Mouse (Mus musculus) CD4-positive, CD25-positive, alpha-beta regulatory T cell, adult 2 months (primary cell): ENCODE measurements at regions not wholly inside any gene's neighbourhood (a gene's known extent, or its start where the extent isn't known, plus 50 kb on each side); places are given as distances from the start of the nearest gene placed in this dataset.

Experiments
- DNase-seq: peaks from one replicate; pipeline ENCODE4 v3.0.0-alpha.2; 2012; ENCODE audit warnings: low read depth, low spot score

DNA sequence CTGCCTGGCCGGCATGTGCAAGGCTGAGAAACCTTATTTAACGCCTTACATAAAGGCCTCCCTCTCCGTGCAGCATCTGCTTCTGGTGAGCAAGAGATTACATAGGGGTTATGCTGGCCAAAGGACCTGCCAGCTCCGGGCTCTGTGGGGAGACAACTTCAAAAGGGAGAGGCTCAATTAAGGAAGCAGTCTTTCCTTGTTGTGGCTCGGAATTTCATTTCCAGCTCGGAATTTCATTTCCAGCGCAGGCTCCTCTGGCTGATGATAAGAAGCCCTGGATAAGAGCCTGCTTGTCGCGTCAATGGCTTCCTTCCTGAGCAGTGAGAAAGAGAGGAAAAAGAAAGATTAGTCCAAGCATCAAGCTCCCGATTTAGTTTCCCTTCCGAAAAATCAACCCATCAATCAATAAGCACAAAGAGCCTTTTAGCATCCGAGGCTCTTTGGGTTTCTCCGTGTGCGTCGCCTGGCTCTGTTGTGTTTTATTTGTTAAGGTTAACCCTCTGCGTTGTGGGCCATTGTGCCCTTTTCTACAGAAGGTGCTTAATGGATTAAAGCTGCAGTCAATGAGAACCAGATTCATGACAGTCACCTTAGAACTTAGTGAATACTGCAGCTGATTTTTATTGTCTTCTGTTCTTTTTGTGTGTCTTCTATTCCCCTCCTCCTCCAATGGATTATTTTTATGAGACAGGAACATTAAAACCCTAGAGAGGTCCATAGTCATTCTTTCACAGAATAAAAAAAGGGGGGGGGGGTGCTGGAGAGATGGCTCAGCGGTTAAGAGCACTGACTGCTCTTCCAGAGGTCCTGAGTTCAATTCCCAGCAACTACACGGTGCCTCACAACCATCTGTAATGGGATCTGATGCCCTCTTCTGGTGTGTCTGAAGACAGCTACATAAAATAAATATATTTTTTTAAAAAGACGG, 218.3 kb downstream of the Myo1b start:
- DNase-seq = no peak

DNA sequence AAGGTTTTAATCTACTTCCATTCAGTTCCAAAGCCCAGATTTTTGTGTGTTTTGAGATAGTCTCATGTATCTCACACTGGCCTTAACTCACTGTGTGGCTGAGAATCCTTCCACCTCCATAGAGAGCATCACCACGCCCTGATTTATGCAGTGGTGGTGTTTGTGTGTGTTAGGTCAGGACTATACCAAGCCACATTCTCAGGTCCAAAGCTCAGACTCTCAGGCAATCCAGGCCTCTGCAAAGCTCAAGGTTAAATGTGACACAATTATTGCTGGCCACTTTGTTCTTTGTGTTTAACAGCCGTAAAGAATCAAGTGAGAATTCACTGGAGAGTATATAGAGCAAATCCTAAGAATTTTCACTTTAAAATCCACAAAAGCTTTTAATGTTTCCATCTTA, 218.2 kb upstream of the Nabp1 start:
- no peak for DNase-seq

DNA sequence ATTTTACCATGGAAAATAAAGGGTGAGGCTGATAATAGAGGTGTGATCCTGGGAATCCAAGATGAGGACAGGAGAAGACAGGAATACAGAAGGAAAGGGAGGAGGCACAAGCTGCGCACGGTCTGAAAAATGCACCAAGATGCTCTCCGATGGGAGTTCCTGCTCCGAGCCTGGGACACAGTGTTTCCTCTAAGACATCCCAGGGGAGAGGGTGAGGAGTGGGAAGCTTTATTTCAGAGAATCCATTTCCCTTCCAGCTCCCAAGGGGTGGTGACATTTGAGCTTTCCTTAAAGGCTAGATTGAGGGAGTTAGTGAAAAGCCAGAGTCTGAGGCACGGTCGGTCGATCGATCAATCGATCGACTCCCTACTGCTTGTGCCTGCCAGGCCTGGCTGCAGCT, 212.7 kb upstream of the Nabp1 start:
- DNase-seq = no peak

- no peak for DNase-seq
Measured at GRCm38 (mm10) chr1:51689461-51690223, 211.4 kb upstream of the Nabp1 start.

DNA sequence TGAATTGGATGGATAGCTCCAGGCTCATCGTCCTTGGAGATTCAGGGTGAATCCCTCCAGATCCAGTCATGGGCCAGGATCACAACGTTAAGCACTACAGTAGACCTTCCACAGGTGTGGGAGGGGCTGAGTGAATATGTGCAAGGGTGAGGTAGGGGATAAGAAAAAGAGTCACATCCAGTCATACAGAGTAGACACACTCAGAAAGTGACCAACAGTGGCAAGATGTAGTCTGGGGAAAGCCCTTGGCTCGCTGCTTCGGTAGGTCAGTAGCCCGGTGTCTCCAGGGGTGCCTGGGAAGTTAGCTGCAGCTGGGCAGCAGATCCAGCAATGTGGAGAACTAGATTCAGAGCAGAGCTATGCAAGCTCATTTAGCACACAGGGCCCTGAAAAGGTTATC, 210.7 kb upstream of the Nabp1 start:
- no peak for DNase-seq

GRCm38 (mm10) chr1:51688224-51688545, 210.0 kb upstream of the Nabp1 start:
- DNase-seq = no peak

DNA sequence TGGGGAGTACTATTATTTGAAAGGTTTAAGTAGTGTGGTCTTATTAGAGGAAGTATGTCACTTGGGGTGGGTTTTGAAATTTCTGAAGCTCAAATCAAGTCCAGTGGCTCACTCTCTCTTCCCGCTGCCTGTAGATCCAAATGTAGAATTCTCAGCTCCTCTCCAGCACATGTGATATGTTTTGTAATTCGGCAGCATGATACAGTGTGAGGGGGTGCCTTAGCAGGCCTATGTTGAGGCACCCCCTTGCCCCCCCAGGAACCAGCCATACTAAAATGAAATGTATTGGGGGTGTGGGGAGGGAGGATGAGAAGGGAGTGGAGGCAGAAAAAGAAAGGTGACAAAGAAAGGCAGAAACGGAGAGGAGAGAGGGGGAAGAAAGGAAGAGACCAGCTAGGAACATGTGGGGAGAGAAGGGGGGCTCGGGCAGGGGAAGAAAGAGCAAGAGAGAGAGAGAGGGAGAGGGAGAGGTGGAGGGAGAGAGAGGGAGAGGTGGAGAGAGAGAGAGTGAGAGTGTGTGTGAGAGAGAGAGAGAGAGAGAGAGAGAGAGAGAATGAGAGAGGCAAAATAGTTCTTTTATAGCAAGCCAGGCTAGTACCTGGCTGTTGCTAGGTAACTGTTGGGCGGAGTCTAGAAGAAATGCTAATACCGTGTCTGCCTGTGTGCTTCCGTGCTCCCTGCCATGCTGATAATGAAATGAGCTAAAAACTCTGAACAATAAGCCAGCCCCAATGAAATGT, 209.4 kb upstream of the Nabp1 start:
- DNase-seq = no peak

GRCm38 (mm10) chr1:51686759-51687158, 208.5 kb upstream of the Nabp1 start:
- DNase-seq = no peak

DNA sequence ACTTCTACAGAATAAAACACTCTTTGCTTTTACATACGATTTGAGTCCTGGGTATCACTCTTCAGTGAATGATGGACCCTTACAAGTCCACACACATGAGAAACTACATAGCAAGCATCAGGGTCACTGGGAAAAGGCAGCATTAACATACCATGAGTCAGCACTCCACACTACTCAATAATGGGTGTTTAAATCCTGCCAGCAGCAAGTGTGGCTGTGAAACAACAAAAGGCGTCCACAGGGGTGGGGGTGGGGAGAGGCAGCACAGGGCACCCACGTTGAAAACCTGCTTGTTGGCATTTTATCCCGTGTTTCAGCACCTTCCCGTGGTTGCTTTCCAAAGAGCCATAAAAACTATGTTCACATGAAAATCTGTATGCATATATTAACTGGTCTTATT, 204.0 kb upstream of the Nabp1 start:
- DNase-seq = no peak

DNA sequence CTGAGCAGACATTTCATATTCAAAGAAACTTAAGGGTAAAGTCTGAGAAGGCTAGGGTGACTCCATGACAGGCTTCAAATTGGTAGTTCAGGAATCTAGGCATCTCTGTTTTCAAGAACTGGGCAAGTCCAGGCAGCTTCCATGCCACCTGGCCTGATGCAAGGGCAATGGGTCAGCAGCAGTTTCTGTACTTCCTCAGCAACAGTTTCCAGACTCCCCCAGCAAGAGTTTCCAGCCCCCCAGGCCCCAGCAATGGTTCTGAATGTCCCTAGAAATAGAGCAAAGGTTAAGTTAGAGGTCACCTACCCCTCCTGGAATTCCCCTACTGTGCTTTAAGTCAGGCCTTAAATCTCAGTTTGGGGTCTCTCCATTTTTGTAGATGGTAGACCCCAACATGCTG, 203.6 kb upstream of the Nabp1 start:
- no peak for DNase-seq

GRCm38 (mm10) chr1:51680725-51681124, 202.5 kb upstream of the Nabp1 start:
- no peak for DNase-seq

GRCm38 (mm10) chr1:51678290-51678928, 200.2 kb upstream of the Nabp1 start:
- DNase-seq = no peak

DNA sequence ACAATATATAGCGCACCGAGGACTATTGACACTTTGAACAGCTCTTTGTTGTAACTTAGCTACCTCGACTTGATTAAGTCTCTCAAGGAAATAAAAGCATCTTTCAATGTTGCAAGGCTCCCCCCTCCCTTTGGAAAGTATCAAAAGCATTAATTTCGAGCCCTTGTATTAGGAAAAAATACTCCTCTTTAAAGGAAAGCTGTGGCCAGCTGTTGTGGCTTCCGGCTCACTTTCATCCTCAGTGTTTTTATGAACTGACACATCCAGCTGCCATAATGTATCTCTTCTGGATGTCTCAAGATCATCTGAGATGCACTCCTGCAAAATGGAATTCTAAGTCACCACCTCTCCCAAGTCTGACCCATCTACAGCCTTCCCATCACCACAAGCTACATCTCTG, 199.6 kb upstream of the Nabp1 start:
- DNase-seq = no peak

DNA sequence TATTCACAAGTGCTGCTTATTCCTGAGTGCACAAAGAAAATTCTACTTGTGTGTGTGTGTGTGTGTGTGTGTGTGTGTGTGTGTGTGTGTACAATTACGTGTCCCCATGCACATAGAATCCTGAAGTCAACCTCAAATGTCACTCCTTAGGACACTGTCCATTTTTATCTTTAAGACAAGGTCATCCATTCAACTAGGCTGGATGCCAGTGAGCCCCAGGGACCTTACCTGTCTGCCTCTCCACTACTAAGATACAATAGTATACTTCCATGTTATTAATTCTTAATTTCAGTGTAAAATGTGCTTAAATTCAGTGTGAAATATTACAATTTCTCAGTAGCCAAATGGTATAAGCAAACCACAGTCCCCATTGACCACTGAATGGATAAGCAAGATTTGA, 193.5 kb upstream of the Nabp1 start:
- DNase-seq = no peak

- DNase-seq = no peak
Measured at GRCm38 (mm10) chr1:51671287-51671686, 193.1 kb upstream of the Nabp1 start.

DNA sequence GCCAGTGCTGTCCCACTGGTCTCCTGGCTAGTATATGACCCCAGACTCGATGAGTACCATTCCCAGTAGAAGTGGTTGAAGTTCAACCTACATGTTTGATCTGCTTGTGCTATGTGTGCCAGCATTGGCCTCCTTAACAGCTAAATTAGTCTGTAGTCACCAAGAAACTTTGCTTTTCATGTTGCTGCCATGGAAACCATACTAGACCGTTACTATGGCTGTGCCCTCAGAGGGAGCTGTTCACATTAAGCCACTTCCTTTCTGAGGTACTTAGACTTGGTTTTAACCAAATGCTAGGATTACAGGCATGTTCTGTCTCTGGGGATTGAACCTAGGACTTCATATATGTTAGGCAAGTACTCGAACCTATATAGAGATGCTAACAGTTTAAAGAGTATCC, 191.8 kb upstream of the Nabp1 start:
- DNase-seq = no peak

DNA sequence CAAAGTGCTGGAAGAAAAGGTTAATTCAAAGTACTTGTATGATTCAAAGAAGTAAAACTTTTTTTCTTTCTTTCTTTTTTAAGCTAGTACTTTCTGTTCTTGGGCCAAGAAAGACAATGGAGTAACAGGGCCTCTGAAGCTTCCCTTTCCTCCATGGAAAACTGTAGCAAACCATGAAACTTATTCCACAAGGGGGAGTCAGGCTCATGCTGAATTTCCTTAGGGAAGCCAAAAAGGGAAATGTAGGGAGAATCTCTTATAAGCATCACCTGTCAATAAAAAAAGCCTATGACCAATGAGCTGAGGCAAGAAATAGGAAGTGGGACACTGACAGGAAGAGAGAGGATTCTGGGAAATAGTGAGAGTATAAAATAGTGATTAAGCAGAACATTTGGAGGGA, 190.7 kb upstream of the Nabp1 start:
- DNase-seq = no peak

GRCm38 (mm10) chr1:51660531-51660930, 182.3 kb upstream of the Nabp1 start:
- DNase-seq = no peak

DNA sequence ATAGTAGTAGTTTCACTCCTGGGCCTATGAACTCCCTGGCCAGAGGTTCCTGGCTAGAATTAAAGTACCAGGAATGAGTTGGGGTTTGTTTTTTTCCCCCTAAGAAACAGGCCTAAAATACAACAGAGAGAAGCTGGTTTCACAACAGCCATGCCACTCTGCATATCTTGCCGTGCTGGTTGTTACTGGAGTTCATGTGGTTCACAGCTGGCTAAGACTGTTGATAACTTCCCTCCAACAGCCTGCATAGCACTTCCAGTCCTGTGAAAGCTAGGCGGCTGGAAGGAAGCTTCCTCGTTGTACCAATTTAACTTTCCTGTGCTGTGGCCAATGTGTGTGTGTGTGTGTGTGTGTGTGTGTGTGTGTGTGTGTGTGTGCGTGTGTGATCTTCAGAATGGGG, 179.0 kb upstream of the Nabp1 start:
- no peak for DNase-seq

GRCm38 (mm10) chr1:51650653-51650995, 172.4 kb upstream of the Nabp1 start:
- no peak for DNase-seq

DNA sequence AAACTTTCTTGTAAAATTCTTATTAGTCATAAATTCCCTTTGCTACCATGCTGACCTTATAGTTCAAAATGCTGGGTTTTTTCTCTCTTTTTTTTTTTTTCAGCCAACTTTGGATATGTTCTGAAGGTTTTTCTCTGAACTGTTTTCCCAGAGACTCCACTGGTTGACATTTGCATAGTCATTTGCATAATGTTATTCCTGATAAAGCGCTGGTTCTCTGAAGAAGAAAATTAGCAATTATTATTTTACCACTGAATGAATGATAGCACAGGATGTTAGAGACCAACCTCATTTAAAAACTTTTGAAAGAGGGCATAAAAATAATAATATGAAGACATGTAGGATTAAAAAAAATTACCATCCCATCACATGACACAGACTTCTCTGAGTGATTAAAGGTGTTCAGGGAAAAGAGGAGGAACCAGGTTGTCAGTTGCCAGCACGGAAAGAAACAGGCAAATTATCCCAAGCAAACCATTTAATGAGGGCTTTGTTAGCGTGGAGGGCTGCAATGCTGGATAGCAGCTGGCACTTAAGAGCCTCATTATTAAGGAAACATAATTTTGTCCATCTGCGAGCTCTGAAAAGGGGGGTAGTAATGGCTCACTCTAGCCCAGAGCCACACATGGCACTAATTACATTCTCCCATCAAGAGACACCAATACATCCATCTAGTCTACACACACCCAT, 171.9 kb upstream of the Nabp1 start:
- no peak for DNase-seq
